Mouse (Mus musculus): ENCODE data around the gene BC055324. TPM values are rescaled to one million over a fixed set of nuclear protein-coding genes. Genes with fewer than 3 reads are reported as not detected.

The BC055324 gene
- polyA plus RNA-seq, 1 experiment = 7.6 TPM

GRCm38 (mm10) chr1:163911981-163912380 lies 82.6 kb downstream of the BC055324 start:
- no peaks in the 10 kb centered on the region for H3K4me1 ChIP-seq (ENCODE audit: control insufficient read depth, insufficient read depth, low read length)
- H3K4me3 ChIP-seq (ENCODE audit: insufficient read depth, low read length) = no peak overlapping the region
- no peak for TF ChIP-seq POLR2A (IDR thresholded peaks at IDR 0.05; ENCODE audit: borderline replicate concordance, low read depth, low read length)
- no peak overlapping the region for H3K27ac ChIP-seq (ENCODE audit: insufficient read depth, low read depth, low read length)

GRCm38 (mm10) chr1:163910785-163911184 lies 83.8 kb downstream of the BC055324 start:
- Histone ChIP-seq H3K4me3 (ENCODE audit: insufficient read depth, low read length) (no peak overlapping the region), H3K4me1 (ENCODE audit: control insufficient read depth, insufficient read depth, low read length) (no peaks in the 10 kb centered on the region)
- TF ChIP-seq POLR2A (IDR thresholded peaks at IDR 0.05; ENCODE audit: borderline replicate concordance, low read depth, low read length) (no peak), CTCF (IDR thresholded peaks at IDR 0.05; ENCODE audit: low read depth, low read length) (no peak)

GRCm38 (mm10) chr1:163910343-163910742 lies 84.3 kb downstream of the BC055324 start:
- no peak overlapping the region for H3K4me3 ChIP-seq (ENCODE audit: insufficient read depth, low read length)
- TF ChIP-seq POLR2A (IDR thresholded peaks at IDR 0.05; ENCODE audit: borderline replicate concordance, low read depth, low read length) = no peak
- no peak for TF ChIP-seq CTCF (IDR thresholded peaks at IDR 0.05; ENCODE audit: low read depth, low read length)
- H3K27ac ChIP-seq (ENCODE audit: insufficient read depth, low read depth, low read length) = no peak overlapping the region
- H3K4me1 ChIP-seq (ENCODE audit: control insufficient read depth, insufficient read depth, low read length) = no peaks in the 10 kb centered on the region

More at GRCm38 (mm10) chr1:163910785-163911184, 83.8 kb downstream of the BC055324 start:
- no peak overlapping the region for H3K27ac ChIP-seq (ENCODE audit: insufficient read depth, low read depth, low read length)

GRCm38 (mm10) chr1:163908389-163908788 lies 86.2 kb downstream of the BC055324 start:
- H3K4me3 ChIP-seq (ENCODE audit: insufficient read depth, low read length) = no peak overlapping the region
- TF ChIP-seq CTCF (IDR thresholded peaks at IDR 0.05; ENCODE audit: low read depth, low read length) (no peak), POLR2A (IDR thresholded peaks at IDR 0.05; ENCODE audit: borderline replicate concordance, low read depth, low read length) (no peak)
- H3K4me1 ChIP-seq (ENCODE audit: control insufficient read depth, insufficient read depth, low read length) = no peaks in the 10 kb centered on the region
- H3K27ac ChIP-seq (ENCODE audit: insufficient read depth, low read depth, low read length) = no peak overlapping the region

GRCm38 (mm10) chr1:163907007-163907811 lies 87.4 kb downstream of the BC055324 start:
- no peak overlapping the region for H3K27ac ChIP-seq (ENCODE audit: insufficient read depth, low read depth, low read length)
- H3K4me1 ChIP-seq (ENCODE audit: control insufficient read depth, insufficient read depth, low read length) = no peaks in the 10 kb centered on the region
- H3K4me3 ChIP-seq (ENCODE audit: insufficient read depth, low read length) = no peak overlapping the region
- TF ChIP-seq POLR2A (IDR thresholded peaks at IDR 0.05; ENCODE audit: borderline replicate concordance, low read depth, low read length) (no peak), CTCF (IDR thresholded peaks at IDR 0.05; ENCODE audit: low read depth, low read length) (no peak)

- TF ChIP-seq CTCF (IDR thresholded peaks at IDR 0.05; ENCODE audit: low read depth, low read length) = no peak
- TF ChIP-seq POLR2A (IDR thresholded peaks at IDR 0.05; ENCODE audit: borderline replicate concordance, low read depth, low read length) = no peak
- no peak overlapping the region for H3K4me3 ChIP-seq (ENCODE audit: insufficient read depth, low read length)
Measured at GRCm38 (mm10) chr1:163903411-163903810, 91.2 kb downstream of the BC055324 start.

GRCm38 (mm10) chr1:163900168-163900567 lies 94.4 kb downstream of the BC055324 start:
- H3K4me1 ChIP-seq (ENCODE audit: control insufficient read depth, insufficient read depth, low read length) = peaks cover 8% of the 10 kb centered on the region
- no peak overlapping the region for H3K4me3 ChIP-seq (ENCODE audit: insufficient read depth, low read length)
- H3K27ac ChIP-seq (ENCODE audit: insufficient read depth, low read depth, low read length) = no peak overlapping the region
- TF ChIP-seq CTCF (IDR thresholded peaks at IDR 0.05; ENCODE audit: low read depth, low read length) = no peak
- TF ChIP-seq POLR2A (IDR thresholded peaks at IDR 0.05; ENCODE audit: borderline replicate concordance, low read depth, low read length) = no peak

More at GRCm38 (mm10) chr1:163903411-163903810, 91.2 kb downstream of the BC055324 start:
- peaks cover 8% of the 10 kb centered on the region for H3K4me1 ChIP-seq (ENCODE audit: control insufficient read depth, insufficient read depth, low read length)
- H3K27ac ChIP-seq (ENCODE audit: insufficient read depth, low read depth, low read length) = no peak overlapping the region

- Histone ChIP-seq H3K4me1 (ENCODE audit: control insufficient read depth, insufficient read depth, low read length) (peaks cover 8% of the 10 kb centered on the region), H3K27ac (ENCODE audit: insufficient read depth, low read depth, low read length) (no peak overlapping the region)
- TF ChIP-seq POLR2A (IDR thresholded peaks at IDR 0.05; ENCODE audit: borderline replicate concordance, low read depth, low read length) (no peak), CTCF (IDR thresholded peaks at IDR 0.05; ENCODE audit: low read depth, low read length) (no peak)
Measured at GRCm38 (mm10) chr1:163899575-163899974, 95.0 kb downstream of the BC055324 start.

GRCm38 (mm10) chr1:163898291-163898764 lies 96.3 kb downstream of the BC055324 start:
- Histone ChIP-seq H3K4me1 (ENCODE audit: control insufficient read depth, insufficient read depth, low read length) (peaks cover 8% of the 10 kb centered on the region), H3K27ac (ENCODE audit: insufficient read depth, low read depth, low read length) (no peak overlapping the region), H3K4me3 (ENCODE audit: insufficient read depth, low read length) (no peak overlapping the region)
- no peak for TF ChIP-seq CTCF (IDR thresholded peaks at IDR 0.05; ENCODE audit: low read depth, low read length)
- TF ChIP-seq POLR2A (IDR thresholded peaks at IDR 0.05; ENCODE audit: borderline replicate concordance, low read depth, low read length) = no peak

More at GRCm38 (mm10) chr1:163899575-163899974, 95.0 kb downstream of the BC055324 start:
- H3K4me3 ChIP-seq (ENCODE audit: insufficient read depth, low read length) = no peak overlapping the region

Other genes starting within 250 kb of the BC055324 start
- gene Kifap3, start 215.2 kb downstream of the BC055324 start, polyA plus RNA-seq (2012; ENCODE audit: insufficient read depth, insufficient read length, missing spikeins) = 18.6 and 20.0 TPM in 2 replicates
- 25.5 and 29.4 TPM in 2 replicates for gene Scyl3, start 65.7 kb downstream of the BC055324 start, polyA plus RNA-seq (2012; ENCODE audit: insufficient read depth, insufficient read length, missing spikeins)
- 4.4 and 4.7 TPM in 2 replicates for gene Mettl18, start 93 bp upstream of the BC055324 start, polyA plus RNA-seq (2012; ENCODE audit: insufficient read depth, insufficient read length, missing spikeins)
- gene Sele, start 53.4 kb upstream of the BC055324 start, polyA plus RNA-seq (2012; ENCODE audit: insufficient read depth, insufficient read length, missing spikeins) = not detected in 2 replicates
- 1.1 and 1.4 TPM in 2 replicates for gene Sell, start 67.2 kb upstream of the BC055324 start, polyA plus RNA-seq (2012; ENCODE audit: insufficient read depth, insufficient read length, missing spikeins)
- not detected in 2 replicates for gene Selp, start 120.5 kb upstream of the BC055324 start, polyA plus RNA-seq (2012; ENCODE audit: insufficient read depth, insufficient read length, missing spikeins)
- 0.09 and 0.15 TPM in 2 replicates for gene F5, start 157.0 kb upstream of the BC055324 start, polyA plus RNA-seq (2012; ENCODE audit: insufficient read depth, insufficient read length, missing spikeins)

Measured in bone marrow macrophage, adult 2 months (primary cell).